Mouse (Mus musculus) neural tube, embryonic 11.5 days (tissue): ENCODE results near the gene Hsph1. TPM values are rescaled to one million over a fixed set of nuclear protein-coding genes. Genes with fewer than 3 reads are reported as not detected.

Experiments
- ATAC-seq: fragments of 200-750 bp; cut with Nextera tagmentation; 2 replicates; pipeline ENCODE4 v1.8.0; 2017; ENCODE audit warnings: moderate number of reproducible peaks, mild to moderate bottlenecking, moderate TSS enrichment, moderate library complexity; ENCODE audit not compliant: insufficient read depth, low FRiP score, low TSS enrichment
- DNase-seq: peaks from one replicate; pipeline ENCODE4 v3.0.0-alpha.2; 2015; ENCODE audit warnings: low spot score
- H3K27ac ChIP-seq: fragments of 300-500 bp; sonication (generic); 2 replicates; pipeline ENCODE4 v1.5.1; 2014; ENCODE audit warnings: low read depth, mild to moderate bottlenecking, low read length
- H3K27me3 ChIP-seq: fragments of 300-500 bp; sonication (generic); 2 replicates; pipeline ENCODE4 v1.6.1; 2014; ENCODE audit warnings: mild to moderate bottlenecking, low read length, mixed read lengths; ENCODE audit not compliant: control insufficient read depth, insufficient read depth
- H3K36me3 ChIP-seq: fragments of 300-500 bp; sonication (generic); 2 replicates; pipeline ENCODE4 v1.6.1; 2014; ENCODE audit warnings: mild to moderate bottlenecking, low read length, moderate library complexity, mixed read lengths; ENCODE audit not compliant: control insufficient read depth, insufficient read depth
- H3K4me1 ChIP-seq: fragments of 300-500 bp; sonication (generic); 2 replicates; pipeline ENCODE4 v1.6.1; 2014; ENCODE audit warnings: low read length, mixed read lengths; ENCODE audit not compliant: control insufficient read depth, insufficient read depth
- H3K4me2 ChIP-seq: fragments of 300-500 bp; sonication (generic); 2 replicates; pipeline ENCODE4 v1.6.1; 2014; ENCODE audit warnings: low read depth, mild to moderate bottlenecking, moderate library complexity
- H3K4me3 ChIP-seq: fragments of 300-500 bp; sonication (generic); 2 replicates; pipeline ENCODE4 v1.5.1; 2014; ENCODE audit warnings: low read depth, low read length
- H3K9ac ChIP-seq: fragments of 300-500 bp; sonication (generic); 2 replicates; pipeline ENCODE4 v1.6.1; 2014; ENCODE audit warnings: mild to moderate bottlenecking, low read length
- H3K9me3 ChIP-seq: fragments of 300-500 bp; sonication (generic); 2 replicates; pipeline ENCODE4 v1.6.1; 2016; ENCODE audit warnings: low read length; ENCODE audit not compliant: control insufficient read depth
- WGBS: fragments of 180-500 bp; shearing (Covaris S2); extraction: QIAGEN DNeasy Blood & Tissue Kit; methylation state at CpG from one replicate; pipeline ENCODE4 v1.1.7; 2014; 5-methylcytosine and 5-hydroxymethylcytosine counted together
- polyA plus RNA-seq: library from polyadenylated mRNA; unstranded; fragments of >200 nt; fragmentation: Nextera tagmentation; extraction: Ambion mirVana; gene quantifications from 2 replicates; pipeline ENCODE4 v1.2.1, GENCODE M21; 2014

Hsph1 gene
- polyA plus RNA-seq, 1 experiment from 2014 or later, result 139 TPM

GRCm38 (mm10) chr5:149662980-149663379 lies 26.8 kb upstream of the Hsph1 start:
- no peak for DNase-seq
- no peak for ATAC-seq
- 95% methylated on average over 6 of the region's 6 CpGs for WGBS

GRCm38 (mm10) chr5:149661428-149661827 lies 25.3 kb upstream of the Hsph1 start:
- ATAC-seq (no peak), DNase-seq (no peak)
- H3K4me3 ChIP-seq, result no peak overlapping the region
- WGBS, result 93% methylated on average over 6 of the region's 6 CpGs
- H3K4me1 ChIP-seq, result no peaks in the 10 kb centered on the region
- H3K4me2 ChIP-seq, result no peak overlapping the region
- H3K27me3 ChIP-seq, result no peaks in the 10 kb centered on the region
- H3K27ac ChIP-seq, result no peak overlapping the region
- 0 out of 2 replicates have a peak, but pooled peaks cover 2% of the 10 kb centered on the region for H3K9me3 ChIP-seq
- no peaks in the 10 kb centered on the region for H3K36me3 ChIP-seq
- no peak overlapping the region for H3K9ac ChIP-seq

More at GRCm38 (mm10) chr5:149662980-149663379, 26.8 kb upstream of the Hsph1 start:
- no peaks in the 10 kb centered on the region for H3K27me3 ChIP-seq
- 0 out of 2 replicates have a peak, but pooled peaks cover 2% of the 10 kb centered on the region for H3K9me3 ChIP-seq
- H3K4me3 ChIP-seq, result no peak overlapping the region
- H3K4me2 ChIP-seq, result no peak overlapping the region
- H3K27ac ChIP-seq, result no peak overlapping the region
- H3K9ac ChIP-seq, result no peak overlapping the region
- H3K4me1 ChIP-seq, result no peaks in the 10 kb centered on the region
- no peaks in the 10 kb centered on the region for H3K36me3 ChIP-seq

- no peaks in the 10 kb centered on the region for H3K36me3 ChIP-seq
- H3K4me1 ChIP-seq, result no peaks in the 10 kb centered on the region
- 0 out of 2 replicates have a peak, but pooled peaks cover 2% of the 10 kb centered on the region for H3K9me3 ChIP-seq
- H3K4me2 ChIP-seq, result no peak overlapping the region
- WGBS, result 70% methylated on average over 9 of the region's 9 CpGs
- no peak overlapping the region for H3K27ac ChIP-seq
- H3K27me3 ChIP-seq, result no peaks in the 10 kb centered on the region
- H3K9ac ChIP-seq, result no peak overlapping the region
- no peak for DNase-seq
- H3K4me3 ChIP-seq, result no peak overlapping the region
- ATAC-seq, result no peak
These were observed 23.2 kb upstream of the Hsph1 start for GRCm38 (mm10) chr5:149659414-149659780.

GRCm38 (mm10) chr5:149658741-149659413 lies 22.7 kb upstream of the Hsph1 start:
- Histone ChIP-seq H3K4me3 (no peak overlapping the region), H3K27ac (no peak overlapping the region), H3K9ac (no peak overlapping the region), H3K36me3 (no peaks in the 10 kb centered on the region), H3K4me1 (no peaks in the 10 kb centered on the region), H3K27me3 (no peaks in the 10 kb centered on the region), H3K4me2 (no peak overlapping the region), H3K9me3 (0 out of 2 replicates have a peak, but pooled peaks cover 2% of the 10 kb centered on the region)
- DNase-seq (no peak), ATAC-seq (no peak)
- 65% methylated on average over 9 of the region's 9 CpGs for WGBS

- no peaks in the 10 kb centered on the region for H3K27me3 ChIP-seq
- no peaks in the 10 kb centered on the region for H3K4me1 ChIP-seq
- no peaks in the 10 kb centered on the region for H3K36me3 ChIP-seq
- no peak overlapping the region for H3K9ac ChIP-seq
- 65% methylated on average over 3 of the region's 3 CpGs for WGBS
- DNase-seq (no peak), ATAC-seq (no peak)
- H3K4me2 ChIP-seq, result no peak overlapping the region
- H3K4me3 ChIP-seq, result no peak overlapping the region
- H3K27ac ChIP-seq, result no peak overlapping the region
- 0 out of 2 replicates have a peak, but pooled peaks cover 2% of the 10 kb centered on the region for H3K9me3 ChIP-seq
These were observed 21.8 kb upstream of the Hsph1 start for GRCm38 (mm10) chr5:149658022-149658421.

GRCm38 (mm10) chr5:149655636-149656035 lies 19.5 kb upstream of the Hsph1 start:
- no peak overlapping the region for H3K9ac ChIP-seq
- no peak for ATAC-seq
- no peaks in the 10 kb centered on the region for H3K36me3 ChIP-seq
- H3K4me1 ChIP-seq, result no peaks in the 10 kb centered on the region
- H3K27ac ChIP-seq, result no peak overlapping the region
- H3K4me2 ChIP-seq, result no peak overlapping the region
- no peak for DNase-seq
- H3K4me3 ChIP-seq, result no peak overlapping the region
- no peaks in the 10 kb centered on the region for H3K27me3 ChIP-seq
- no peaks in the 10 kb centered on the region for H3K9me3 ChIP-seq
- 88% methylated on average over 9 of the region's 9 CpGs for WGBS

- no peaks in the 10 kb centered on the region for H3K27me3 ChIP-seq
- H3K9me3 ChIP-seq, result no peaks in the 10 kb centered on the region
- ATAC-seq, result no peak
- no peak overlapping the region for H3K4me2 ChIP-seq
- DNase-seq, result no peak
- H3K36me3 ChIP-seq, result no peaks in the 10 kb centered on the region
- H3K4me1 ChIP-seq, result no peaks in the 10 kb centered on the region
- WGBS, result 81% methylated on average over 4 of the region's 4 CpGs
- no peak overlapping the region for H3K4me3 ChIP-seq
- no peak overlapping the region for H3K27ac ChIP-seq
- H3K9ac ChIP-seq, result no peak overlapping the region
These were observed 14.0 kb upstream of the Hsph1 start for GRCm38 (mm10) chr5:149650179-149650553.

GRCm38 (mm10) chr5:149649499-149650178 lies 13.5 kb upstream of the Hsph1 start:
- no peaks in the 10 kb centered on the region for H3K36me3 ChIP-seq
- no peak overlapping the region for H3K4me3 ChIP-seq
- H3K27ac ChIP-seq, result no peak overlapping the region
- no peaks in the 10 kb centered on the region for H3K9me3 ChIP-seq
- no peaks in the 10 kb centered on the region for H3K27me3 ChIP-seq
- WGBS, result 80% methylated on average over 14 of the region's 14 CpGs
- ATAC-seq, result no peak
- no peaks in the 10 kb centered on the region for H3K4me1 ChIP-seq
- no peak overlapping the region for H3K9ac ChIP-seq
- DNase-seq, result no peak
- H3K4me2 ChIP-seq, result no peak overlapping the region

GRCm38 (mm10) chr5:149648895-149649406 lies 12.8 kb upstream of the Hsph1 start:
- H3K27me3 ChIP-seq, result no peaks in the 10 kb centered on the region
- no peak overlapping the region for H3K27ac ChIP-seq
- ATAC-seq, result no peak
- DNase-seq, result no peak
- H3K9ac ChIP-seq, result no peak overlapping the region
- H3K9me3 ChIP-seq, result no peaks in the 10 kb centered on the region
- no peak overlapping the region for H3K4me3 ChIP-seq
- WGBS, result 81% methylated on average over 6 of the region's 6 CpGs
- H3K4me1 ChIP-seq, result no peaks in the 10 kb centered on the region
- H3K36me3 ChIP-seq, result no peaks in the 10 kb centered on the region
- H3K4me2 ChIP-seq, result no peak overlapping the region
